Mouse (Mus musculus) spleen, adult 2 months (tissue): Measurements from ENCODE around the gene Opn4.

Experiments used
- CTCF ChIP-seq: fragments of 200-500 bp; IDR thresholded peaks from 2 replicates; pipeline ENCODE4 v1.5.1; 2011; ENCODE audit warnings: mild to moderate bottlenecking, inconsistent platforms; ENCODE audit not compliant: insufficient read depth, insufficient read length, insufficient replicate concordance; ENCODE audit errors: extremely low read depth
- POLR2A ChIP-seq: fragments of 200-500 bp; IDR thresholded peaks from 2 replicates; pipeline ENCODE4 v1.6.1; 2011; ENCODE audit warnings: low read depth, low read length, inconsistent platforms

DNA sequence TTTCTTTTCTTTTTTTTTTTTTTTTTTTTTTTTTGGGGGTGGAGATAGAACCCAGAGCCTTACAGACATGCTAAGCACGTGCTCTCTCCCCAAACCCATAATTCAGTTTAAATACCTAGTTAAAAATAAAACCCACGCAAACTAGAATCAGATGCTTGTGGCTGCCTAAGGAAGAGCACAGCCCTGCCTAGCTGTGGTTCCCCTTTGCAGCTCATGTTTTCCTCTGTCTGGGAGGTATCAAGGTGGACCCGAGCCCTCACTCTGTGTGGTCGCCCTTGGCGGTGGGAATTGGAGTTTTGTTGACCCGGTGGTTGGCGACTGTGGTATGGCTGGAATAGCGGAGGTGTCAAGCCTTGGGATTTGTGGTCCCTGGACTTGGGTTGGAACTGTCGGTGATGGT, 41.0 kb downstream of the Opn4 start:
- TF ChIP-seq CTCF (no peak), POLR2A (no peak)
